Mouse (Mus musculus) T-cell, adult 2 months (primary cell): ENCODE measurements around the gene Lmna.

Experiments
- DNase-seq: peaks from one replicate; pipeline ENCODE4 v3.0.0; 2022; ENCODE audit warnings: low spot score

Gene Lmna

DNA sequence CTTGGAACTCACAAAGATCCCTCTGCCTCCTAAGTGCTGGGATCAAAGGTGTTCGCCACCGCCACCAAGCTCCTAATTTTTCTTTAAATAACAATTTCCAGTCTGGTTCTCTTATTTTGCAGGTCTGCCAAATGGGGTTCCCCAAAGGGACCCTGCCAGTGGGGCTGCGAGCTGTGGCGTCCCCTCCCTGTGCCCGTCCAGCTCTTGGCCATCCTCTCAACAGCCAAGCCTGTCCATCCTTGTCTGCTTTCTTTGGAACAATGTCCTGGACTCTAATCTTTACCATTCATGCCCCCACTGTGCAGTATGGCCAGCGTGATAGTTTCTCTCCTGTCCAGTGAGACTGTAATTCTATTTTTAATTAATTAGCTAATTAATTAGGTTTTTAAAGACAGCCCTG lies 11.4 kb upstream of the Lmna start:
- DNase-seq: no peak

DNA sequence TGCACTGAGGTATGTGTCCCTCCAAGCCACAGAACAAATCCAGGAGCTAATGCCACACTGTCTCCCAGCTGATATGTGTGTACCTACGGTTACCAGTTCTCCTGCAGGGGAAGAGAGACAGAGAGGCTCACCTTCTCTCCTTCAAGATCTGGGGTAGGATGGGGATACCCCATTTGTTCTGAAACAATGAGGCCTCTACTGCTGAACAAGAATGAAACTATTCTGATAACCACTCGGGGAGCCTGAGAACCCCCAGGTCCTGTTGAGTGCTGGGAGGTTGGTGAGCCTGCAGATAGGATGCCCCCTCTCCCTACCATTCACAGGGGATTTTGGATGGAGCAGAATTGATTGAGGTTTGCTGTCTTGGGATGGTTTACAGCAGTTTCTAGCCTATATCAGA lies 10.3 kb upstream of the Lmna start:
- DNase-seq: no peak

- no peak for DNase-seq
These were observed 8.7 kb upstream of the Lmna start for GRCm38 (mm10) chr3:88518411-88518810.

DNA sequence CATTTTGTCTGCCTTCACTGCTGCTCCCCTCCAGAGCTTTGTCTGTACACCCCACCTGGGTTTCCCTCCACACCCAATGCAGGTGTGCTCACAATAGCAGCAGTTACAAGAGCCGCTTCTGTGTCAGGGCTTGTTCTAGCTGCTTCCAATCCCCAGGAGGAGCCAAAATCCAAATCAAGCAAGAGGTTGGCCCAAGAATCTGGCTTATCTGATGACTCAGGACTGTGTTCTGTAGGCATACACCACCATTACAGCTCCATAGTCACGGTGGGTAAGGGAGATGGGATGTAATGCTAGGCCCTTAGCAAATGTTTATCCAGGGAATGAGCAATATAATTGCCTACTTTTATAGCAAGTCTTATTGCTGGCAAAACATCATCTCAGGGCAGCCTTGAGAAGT lies 6.7 kb upstream of the Lmna start:
- DNase-seq: no peak

- DNase-seq: no peak
These were observed 5.3 kb upstream of the Lmna start for GRCm38 (mm10) chr3:88515095-88515386.

GRCm38 (mm10) chr3:88514231-88515094 lies 4.7 kb upstream of the Lmna start:
- no peak for DNase-seq

GRCm38 (mm10) chr3:88513546-88514115 lies 3.9 kb upstream of the Lmna start:
- DNase-seq: peak; percentile 47

GRCm38 (mm10) chr3:88512896-88513545 lies 3.3 kb upstream of the Lmna start:
- no peak for DNase-seq

DNA sequence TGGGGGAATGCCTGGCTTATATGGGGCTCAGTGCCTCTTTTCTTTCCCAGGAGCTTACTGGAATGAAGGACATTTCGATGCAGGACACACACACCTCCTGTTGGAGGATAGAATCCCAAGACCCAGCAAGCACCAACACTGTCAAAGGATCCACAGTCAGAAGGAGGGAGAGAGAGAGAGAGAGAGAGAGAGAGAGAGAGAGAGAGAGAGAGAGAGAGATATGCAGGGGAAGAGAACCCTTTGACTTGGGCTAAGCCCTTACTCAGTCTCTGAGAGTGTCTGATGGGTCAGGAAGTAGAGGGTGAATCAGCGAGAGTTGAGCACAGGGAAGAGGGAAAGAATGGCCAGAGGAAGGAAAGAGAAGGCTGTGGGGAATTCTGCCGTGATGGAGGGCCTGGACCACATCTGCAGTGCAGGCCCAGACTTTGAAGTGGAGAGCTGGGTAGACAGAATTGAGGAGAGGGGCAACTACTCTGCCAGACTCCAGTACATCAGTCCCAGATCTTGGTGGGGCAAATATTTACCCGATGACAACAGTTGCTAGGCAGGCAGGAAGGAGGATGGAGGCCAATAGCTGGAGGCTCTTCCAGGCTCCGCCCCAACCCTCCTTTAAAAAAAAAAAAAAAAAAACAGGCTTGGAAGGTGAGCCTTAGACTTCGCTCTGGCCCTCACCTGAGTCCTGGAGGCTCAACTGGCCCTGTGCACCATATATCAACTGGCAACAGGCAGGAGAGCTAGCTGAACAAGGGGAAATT lies 2.6 kb upstream of the Lmna start:
- peak; percentile 55 for DNase-seq

GRCm38 (mm10) chr3:88511559-88511958 lies 1.8 kb upstream of the Lmna start:
- no peak for DNase-seq

DNA sequence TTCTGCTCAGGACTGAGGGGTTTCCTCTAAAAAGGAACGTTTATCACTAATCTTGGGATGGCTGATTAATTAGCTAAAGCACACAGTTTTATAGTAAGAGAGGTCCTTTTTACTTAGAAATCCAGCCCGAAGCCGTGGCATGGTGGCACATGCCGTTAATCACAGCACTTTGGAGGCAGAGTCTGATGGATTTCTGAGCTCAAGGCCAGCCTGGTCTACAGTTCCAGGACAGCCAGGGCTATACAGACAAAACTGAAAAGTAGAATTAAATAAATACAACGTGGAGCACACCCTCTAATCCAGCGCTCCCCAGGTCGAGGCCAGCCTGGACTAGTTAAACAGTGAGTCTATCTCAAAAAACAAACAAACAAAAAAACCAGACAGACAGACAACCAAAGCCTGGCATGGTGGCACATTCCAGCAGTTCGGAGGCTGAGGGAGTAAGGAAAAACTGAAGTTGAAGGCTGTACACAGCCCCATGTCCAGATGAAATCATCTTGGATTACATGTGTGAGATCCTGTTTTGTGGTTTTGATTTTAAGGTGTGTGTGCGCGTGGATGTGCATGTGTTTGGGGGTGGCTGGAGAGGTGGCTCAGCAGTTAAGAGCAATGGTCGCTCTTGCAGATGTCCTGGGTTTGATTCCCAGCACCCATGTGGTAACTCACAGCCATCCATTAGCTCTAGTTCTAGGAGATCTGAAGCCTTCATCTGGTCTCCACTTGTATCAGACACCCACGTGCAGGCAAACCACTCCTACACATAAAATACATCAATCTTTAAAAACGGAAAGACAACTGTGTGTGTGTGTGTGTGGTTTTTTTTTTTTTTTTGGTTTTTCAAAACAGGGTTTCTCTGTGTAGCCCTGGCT lies 899 bp upstream of the Lmna start:
- peak; percentile 49 for DNase-seq

GRCm38 (mm10) chr3:88509250-88509649 lies 506 bp downstream of the Lmna start:
- no peak for DNase-seq

DNA sequence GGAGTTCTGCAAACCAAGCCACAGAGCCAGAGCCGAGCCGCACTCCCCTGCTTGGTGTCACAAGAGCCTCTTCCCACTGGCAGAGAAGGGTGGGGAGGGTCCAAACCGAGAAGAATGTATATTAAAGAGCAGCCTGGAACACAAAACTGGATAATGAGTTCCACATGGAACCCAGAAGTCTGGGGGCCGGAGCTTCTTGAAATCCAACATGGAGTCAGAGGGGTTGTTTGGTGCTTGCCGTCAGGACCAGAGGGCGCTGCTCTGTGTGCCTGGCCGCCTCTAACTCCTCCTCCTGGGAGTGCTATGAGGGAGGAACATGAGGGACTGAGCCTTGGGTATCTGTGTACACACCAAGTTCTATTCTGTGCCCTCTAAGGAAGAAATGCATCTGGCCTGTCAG lies 4.0 kb downstream of the Lmna start:
- DNase-seq: no peak

DNA sequence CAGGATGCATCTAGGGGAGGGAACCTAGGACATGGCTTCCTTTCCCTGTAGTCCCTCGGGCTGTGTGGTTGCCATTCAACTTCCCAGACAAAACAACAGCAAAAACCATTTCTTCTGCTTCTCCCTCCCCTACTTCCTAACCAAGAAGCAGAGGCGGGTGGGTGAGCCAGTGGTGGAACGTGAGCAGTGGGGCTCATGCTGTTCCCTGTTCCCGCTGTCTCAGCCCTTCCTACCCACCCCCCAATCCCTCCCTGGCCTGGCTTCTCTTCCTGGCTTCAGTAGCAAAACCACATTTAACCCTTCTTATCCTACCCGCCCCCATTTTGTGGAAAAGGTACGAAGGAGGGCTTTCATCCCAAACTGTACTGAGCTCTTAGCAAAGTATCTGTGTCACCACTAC lies 4.7 kb downstream of the Lmna start:
- DNase-seq: no peak

DNA sequence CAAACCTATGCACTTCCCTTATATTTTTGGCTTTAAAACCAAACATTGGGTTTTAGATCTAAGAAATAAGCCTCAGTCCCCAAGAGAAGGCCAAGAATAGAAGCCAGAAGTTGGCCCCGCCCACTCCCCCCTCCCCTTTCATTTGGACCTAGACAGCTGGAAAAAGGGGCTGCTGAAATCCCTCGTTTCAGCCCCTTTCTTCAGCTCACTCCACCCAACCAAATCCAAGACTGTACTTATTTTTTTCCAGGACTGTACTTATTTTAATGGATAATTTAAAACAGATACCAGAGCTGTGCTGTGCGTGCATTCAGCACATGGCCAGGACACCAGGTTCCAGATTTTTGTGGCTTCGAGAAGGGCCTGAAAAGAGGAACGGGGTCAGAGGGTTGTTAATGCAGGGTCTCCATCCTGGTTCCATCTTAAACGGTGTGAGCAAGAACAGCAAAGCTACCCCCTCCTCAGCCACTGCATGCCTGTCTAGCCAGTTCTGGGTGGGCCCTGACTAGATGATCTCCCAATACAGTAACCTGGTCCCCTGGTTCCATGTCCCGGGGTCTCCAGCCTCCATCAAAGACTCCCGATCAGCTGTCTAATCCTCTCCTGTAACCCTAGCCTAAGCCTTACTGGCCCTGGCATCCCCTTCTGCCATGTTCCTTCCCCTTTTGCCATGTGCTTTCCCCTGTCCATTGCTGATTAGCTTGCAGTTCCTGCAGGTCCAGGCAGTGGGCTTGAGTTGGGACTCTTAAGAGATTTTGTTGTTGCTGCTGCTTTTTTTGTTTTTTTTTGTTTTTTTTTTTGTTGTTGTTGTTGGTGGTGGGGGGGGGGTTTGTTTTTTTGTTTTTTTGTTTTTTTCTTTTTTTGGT lies 5.6 kb downstream of the Lmna start:
- DNase-seq: no peak

DNA sequence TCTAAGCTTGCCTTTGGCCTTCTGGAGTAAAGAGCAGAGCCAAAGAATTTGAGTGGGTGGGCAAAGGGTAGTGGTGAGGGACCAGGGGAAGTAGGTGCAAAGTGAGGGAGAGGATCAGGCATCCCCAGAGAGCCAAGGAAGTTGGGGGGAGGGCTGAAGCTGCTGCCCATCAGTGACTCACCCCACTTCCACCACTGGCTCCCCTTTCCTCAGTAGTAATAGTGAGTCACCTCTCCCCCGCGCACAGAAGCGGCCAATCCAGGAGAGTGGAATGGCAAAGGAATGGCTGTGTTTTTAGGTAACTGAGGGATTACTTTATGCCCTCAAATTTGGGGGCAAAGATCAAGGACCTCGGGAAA lies 6.3 kb downstream of the Lmna start:
- DNase-seq: no peak

- DNase-seq: peak; percentile 70
These were observed 6.9 kb downstream of the Lmna start for GRCm38 (mm10) chr3:88502641-88503504.

DNA sequence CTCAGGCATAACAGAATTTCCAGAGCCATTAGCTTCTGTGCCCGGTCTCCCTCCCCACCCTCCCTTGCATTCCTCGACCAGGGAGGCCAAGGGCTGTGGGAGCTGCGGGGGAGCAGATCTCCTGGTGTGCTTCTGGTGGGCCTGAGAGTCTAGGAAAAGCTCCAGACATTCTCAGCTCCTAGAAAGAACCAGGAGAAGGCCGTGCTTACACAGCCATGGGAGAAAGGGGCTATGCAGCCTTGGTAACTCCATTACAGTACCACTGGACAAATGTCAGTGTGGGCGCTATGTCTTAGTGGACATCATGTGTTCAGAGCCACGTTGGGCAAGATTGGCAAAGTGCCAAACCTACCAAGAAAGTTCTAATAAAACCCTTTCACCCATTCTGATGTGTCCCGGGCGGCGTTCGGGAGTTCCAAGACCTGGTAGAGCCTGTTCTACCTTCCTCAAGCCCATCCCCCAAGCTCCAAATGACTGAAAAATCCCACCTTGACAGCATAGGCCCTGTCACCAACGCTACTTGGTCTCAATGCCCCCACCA lies 7.7 kb downstream of the Lmna start:
- no peak for DNase-seq

- no peak for DNase-seq
These were observed 8.3 kb downstream of the Lmna start for GRCm38 (mm10) chr3:88501366-88502030.
